ENCODE assay signal across 9 mouse cellular contexts in genomic region chr10:77070072-77070471, GRCm38 (mm10). TPM values are rescaled to one million over a fixed set of nuclear protein-coding genes. Genes with fewer than 3 reads are reported as not detected.
DNase-seq lines count a peak whose midpoint lies in the region; ATAC-seq lines count a peak whose summit lies in the region.
"Had no signal": no experiment of that assay in that cellular context is flagged by ENCODE, and none has a peak within 500 bp of the region (broad histone marks: within the 10 kb centered on the region; RNA-seq: fewer than 3 reads in every experiment).

No protein-coding gene starts in this region.

- 59% methylated on average over 4 of the region's 4 CpGs for WGBS in hindbrain, embryonic 11.5 days
- 54% methylated on average over 4 of the region's 4 CpGs for WGBS in hindbrain, embryonic 13.5 days

- no peak overlapping the region for H3K4me3 ChIP-seq in hindbrain, embryonic 11.5 days (ENCODE audit: low read depth, low read length)
- H3K4me3 ChIP-seq in hindbrain, embryonic 13.5 days: no peak overlapping the region
- H3K4me3 ChIP-seq: embryonic facial prominence, embryonic 13.5 days had no signal

- no peak overlapping the region for H3K4me2 ChIP-seq in hindbrain, embryonic 11.5 days (replicated peaks; ENCODE audit: low read depth, low read length)
- no peak overlapping the region for H3K4me2 ChIP-seq in hindbrain, embryonic 13.5 days
- H3K4me2 ChIP-seq: embryonic facial prominence, embryonic 13.5 days had no signal

- H3K9ac ChIP-seq in hindbrain, embryonic 11.5 days (ENCODE audit: low read depth, low read length): no peak overlapping the region
- H3K9ac ChIP-seq in hindbrain, embryonic 13.5 days: no peak overlapping the region
- H3K9ac ChIP-seq: embryonic facial prominence, embryonic 13.5 days had no signal

- H3K4me1 ChIP-seq in hindbrain, embryonic 11.5 days (replicated peaks; ENCODE audit: control insufficient read depth, insufficient read depth, low read length): no peaks in the 10 kb centered on the region
- H3K4me1 ChIP-seq in hindbrain, embryonic 13.5 days (replicated peaks): no peaks in the 10 kb centered on the region
- H3K4me1 ChIP-seq: embryonic facial prominence, embryonic 13.5 days had no signal

- 0 out of 2 replicates have a peak, but pooled peaks cover 2% of the 10 kb centered on the region for H3K36me3 ChIP-seq in hindbrain, embryonic 11.5 days (ENCODE audit: control insufficient read depth, insufficient read depth, low read length)
- no peaks in the 10 kb centered on the region for H3K36me3 ChIP-seq in hindbrain, embryonic 13.5 days
- H3K36me3 ChIP-seq in splenic B cell, adult 2 months (ENCODE audit: control insufficient read depth, insufficient read depth, low read length, poor library complexity, severe bottlenecking): no peaks in the 10 kb centered on the region
- H3K36me3 ChIP-seq: embryonic facial prominence, embryonic 13.5 days had no signal

- H3K27me3 ChIP-seq in hindbrain, embryonic 11.5 days (ENCODE audit: control insufficient read depth, insufficient read depth, low read length): no peaks in the 10 kb centered on the region
- no peaks in the 10 kb centered on the region for H3K27me3 ChIP-seq in hindbrain, embryonic 13.5 days
- no peaks in the 10 kb centered on the region for H3K27me3 ChIP-seq in splenic B cell, adult 2 months (ENCODE audit: control insufficient read depth, insufficient read depth, low read length, poor library complexity, severe bottlenecking)
- H3K27me3 ChIP-seq: embryonic facial prominence, embryonic 13.5 days had no signal

- no peak overlapping the region for H3K27ac ChIP-seq in hindbrain, embryonic 11.5 days (ENCODE audit: low read depth, low read length)
- H3K27ac ChIP-seq in hindbrain, embryonic 13.5 days: no peak overlapping the region
- H3K27ac ChIP-seq: embryonic facial prominence, embryonic 13.5 days had no signal

- ATAC-seq in hindbrain, embryonic 11.5 days (ENCODE audit: low FRiP score): no peak
- no peak for ATAC-seq in hindbrain, embryonic 13.5 days (ENCODE audit: low FRiP score)
- ATAC-seq in megakaryocyte progenitor cell, adult 5-6 weeks (replicated peaks; ENCODE audit: poor library complexity): peak; percentile 85

- no peaks in the 10 kb centered on the region for H3K9me3 ChIP-seq in hindbrain, embryonic 11.5 days (ENCODE audit: control insufficient read depth, low read length)
- no peaks in the 10 kb centered on the region for H3K9me3 ChIP-seq in hindbrain, embryonic 13.5 days
- H3K9me3 ChIP-seq: embryonic facial prominence, embryonic 13.5 days had no signal

- DNase-seq in hindbrain, embryonic 11.5 days (ENCODE audit: low spot score): peak; percentile 76
- peak; percentile 89 for DNase-seq in ZHBTc4 (ENCODE audit: low read depth, low spot score)
- DNase-seq in cerebellum, postnatal 36 days: peak; percentile 81 to 82
- DNase-seq in heart, postnatal 4 days: peak; percentile 71
- peak; percentile 19 for DNase-seq in left cerebral cortex, adult 11 months (ENCODE audit: low spot score)
- DNase-seq in splenic B cell, adult 2 months (ENCODE audit: low read depth, low spot score): peak; percentile 75

RNA-seq across cellular contexts. Expression of gene Slc19a1, which starts 38.0 kb away (rescaled TPM):
- 23.2 and 24.5 TPM in 2 replicates for polyA plus RNA-seq in hindbrain, embryonic 11.5 days (2014; fragmentation: Nextera tagmentation; extraction: Ambion mirVana)
- polyA plus RNA-seq in hindbrain, embryonic 13.5 days (2015; fragmentation: Nextera tagmentation; extraction: Ambion mirVana): 30.9 and 34.9 TPM in 2 replicates
- total RNA-seq in heart, postnatal 4 days (2021): 10 to 100 TPM in 1 of 2 experiments, 1 to 10 TPM in 1; 5.5 to 11.8 TPM
- 23.8 and 25.6 TPM in 2 replicates for total RNA-seq in megakaryocyte progenitor cell, adult 5-6 weeks (2015)
- total RNA-seq in megakaryocyte progenitor cell, adult 5-6 weeks (2017): 22.0 and 26.9 TPM in 2 replicates

Comparison
In these comparisons a context has a peak if more than half of its experiments do, and no peak if none do; other contexts are left out.
1. DNase-seq: peak in every context shown above with its lines; median percentile 89 in ZHBTc4; 82 in cerebellum, postnatal 36 days; 76 in hindbrain, embryonic 11.5 days; 75 in splenic B cell, adult 2 months; 71 in heart, postnatal 4 days; 19 in left cerebral cortex, adult 11 months.